Mouse (Mus musculus) heart, embryonic 12.5 days (tissue): ENCODE data around the gene Hivep1. TPM values are rescaled to one million over a fixed set of nuclear protein-coding genes. Genes with fewer than 3 reads are reported as not detected.

Experiments used
- ATAC-seq: fragments of 200-750 bp; cut with Nextera tagmentation; 2 replicates; pipeline ENCODE4 v1.8.0; 2017; ENCODE audit warnings: moderate TSS enrichment, moderate library complexity; ENCODE audit not compliant: insufficient number of reproducible peaks, low FRiP score
- H3K27ac ChIP-seq: fragments of 300-500 bp; sonication (generic); 2 replicates; pipeline ENCODE4 v1.5.1; 2016; ENCODE audit warnings: mild to moderate bottlenecking, moderate library complexity; ENCODE audit not compliant: poor library complexity, severe bottlenecking
- H3K27me3 ChIP-seq: fragments of 300-500 bp; sonication (generic); replicated peaks from 2 replicates; pipeline ENCODE4 v1.6.1; 2016; ENCODE audit warnings: mild to moderate bottlenecking, moderate library complexity
- H3K36me3 ChIP-seq: fragments of 300-500 bp; sonication (generic); 2 replicates; pipeline ENCODE4 v1.6.1; 2016; ENCODE audit warnings: mild to moderate bottlenecking, moderate library complexity
- H3K4me1 ChIP-seq: fragments of 300-500 bp; sonication (generic); replicated peaks from 2 replicates; pipeline ENCODE4 v1.6.1; 2016; ENCODE audit warnings: mild to moderate bottlenecking
- H3K4me2 ChIP-seq: fragments of 300-500 bp; sonication (generic); 2 replicates; pipeline ENCODE4 v1.6.1; 2016; ENCODE audit warnings: mild to moderate bottlenecking, moderate library complexity
- H3K4me3 ChIP-seq: fragments of 300-500 bp; sonication (generic); 2 replicates; pipeline ENCODE4 v1.5.1; 2016; ENCODE audit warnings: mild to moderate bottlenecking
- H3K9ac ChIP-seq: fragments of 300-500 bp; sonication (generic); 2 replicates; pipeline ENCODE4 v1.6.1; 2016; ENCODE audit warnings: mild to moderate bottlenecking, moderate library complexity
- H3K9me3 ChIP-seq: fragments of 300-500 bp; sonication (generic); replicated peaks from 2 replicates; pipeline ENCODE4 v1.6.1; 2016; ENCODE audit warnings: mild to moderate bottlenecking, moderate library complexity
- WGBS: fragments of 180-500 bp; shearing (Covaris S2); methylation state at CpG from one replicate; pipeline ENCODE4 v1.1.7; 2016; 5-methylcytosine and 5-hydroxymethylcytosine counted together
- polyA plus RNA-seq: library from polyadenylated mRNA; unstranded; fragments of >200 nt; fragmentation: Nextera tagmentation; extraction: Ambion mirVana; gene quantifications from 2 replicates; pipeline ENCODE4 v1.2.1, GENCODE M21; 2016

Gene Hivep1
- polyA plus RNA-seq, 1 experiment from 2014 or later: 10.2 TPM

GRCm38 (mm10) chr13:42242131-42242530 lies 190.3 kb downstream of the Hivep1 start:
- Histone ChIP-seq H3K36me3 (no peaks in the 10 kb centered on the region), H3K9me3 (no peaks in the 10 kb centered on the region), H3K4me2 (no peak overlapping the region), H3K27me3 (no peaks in the 10 kb centered on the region), H3K4me3 (no peak overlapping the region), H3K9ac (no peak overlapping the region), H3K4me1 (peaks cover 36% of the 10 kb centered on the region), H3K27ac (no peak overlapping the region)
- 46% methylated on average over 3 of the region's 3 CpGs for WGBS
- ATAC-seq: no peak

Other genes with a start within 250 kb of the Hivep1 start
- not detected in 2 replicates for gene Adtrp, start 204.3 kb upstream of the Hivep1 start, polyA plus RNA-seq
- gene Edn1, start 249.5 kb downstream of the Hivep1 start, polyA plus RNA-seq: 9.1 and 9.6 TPM in 2 replicates